Mouse (Mus musculus): ENCODE results near the gene Gm609. TPM values are rescaled to one million over a fixed set of nuclear protein-coding genes. Genes with fewer than 3 reads are reported as not detected.

Gene Gm609
- not detected in 2 replicates for polyA plus RNA-seq (2012; rRNA removed)

GRCm38 (mm10) chr16:45492927-45493326, at the start of gene Gm609:
Gm609 (minus strand) TSS chr16:45492969.

GRCm38 (mm10) chr16:45535009-45535408, 42.2 kb upstream of the Gm609 start, which contains the start of gene Slc9c1:
Slc9c1 (plus strand) TSS chr16:45535309.

GRCm38 (mm10) chr16:45531950-45532349, 39.2 kb upstream of the Gm609 start, which contains the start of gene Gm17783:
Gm17783 (minus strand) TSS chr16:45532050.

GRCm38 (mm10) chr16:45408425-45409063, 84.2 kb downstream of the Gm609 start, which contains the start of gene Cd200:
Cd200 (minus strand) TSS chr16:45409053.

Other genes with a start within 250 kb of the Gm609 start
- gene Cd200, start 83.9 kb downstream of the Gm609 start, polyA plus RNA-seq (2012; rRNA removed), result 150 and 163 TPM in 2 replicates
- gene Gm17783, start 39.1 kb upstream of the Gm609 start, polyA plus RNA-seq (2012; rRNA removed), result not detected in 2 replicates
- gene Slc9c1, start 42.3 kb upstream of the Gm609 start, polyA plus RNA-seq (2012; rRNA removed), result not detected in 2 replicates
- gene Gcsam, start 117.4 kb upstream of the Gm609 start, polyA plus RNA-seq (2012; rRNA removed), result 0.03 TPM in 1 of 2 replicates, not detected in the other
- gene BC016579, start 161.1 kb upstream of the Gm609 start, polyA plus RNA-seq (2012; rRNA removed), result 0.18 and 0.22 TPM in 2 replicates
- 1.3 and 1.9 TPM in 2 replicates for gene Tmprss7, start 200.7 kb upstream of the Gm609 start, polyA plus RNA-seq (2012; rRNA removed)
- gene Tagln3, start 231.6 kb upstream of the Gm609 start, polyA plus RNA-seq (2012; rRNA removed), result 414 and 527 TPM in 2 replicates
- 32.6 and 33.3 TPM in 2 replicates for gene Abhd10, start 250.0 kb upstream of the Gm609 start, polyA plus RNA-seq (2012; rRNA removed)

All from central nervous system, embryonic 14 days (tissue).